Mouse (Mus musculus) ES-Bruce4 (cell line): ENCODE results near the gene Psmd11. TPM values are rescaled to one million over a fixed set of nuclear protein-coding genes. Genes with fewer than 3 reads are reported as not detected.

ENCODE experiments used
- H3K27ac ChIP-seq: 2 replicates; pipeline ENCODE4 v1.5.1; 2012; ENCODE audit warnings: low read length, inconsistent platforms; ENCODE audit not compliant: insufficient read depth
- H3K27me3 ChIP-seq: 2 replicates; pipeline ENCODE4 v1.6.1; 2012; ENCODE audit warnings: mild to moderate bottlenecking, low read length, inconsistent platforms; ENCODE audit not compliant: control insufficient read depth, poor library complexity, insufficient read depth, severe bottlenecking
- H3K36me3 ChIP-seq: 2 replicates; pipeline ENCODE4 v1.6.1; 2012; ENCODE audit warnings: inconsistent platforms, mild to moderate bottlenecking, low read length, moderate library complexity; ENCODE audit not compliant: control insufficient read depth, poor library complexity, insufficient read depth, severe bottlenecking
- H3K4me1 ChIP-seq: one replicate; pipeline ENCODE4 v1.8.1; 2011; ENCODE audit warnings: low read length; ENCODE audit not compliant: control insufficient read depth, insufficient read depth
- H3K4me3 ChIP-seq: 2 replicates; pipeline ENCODE4 v1.5.1; 2011; ENCODE audit warnings: low read depth, mild to moderate bottlenecking, low read length
- H3K9ac ChIP-seq: 2 replicates; pipeline ENCODE4 v1.6.1; 2012; ENCODE audit warnings: low read depth, mild to moderate bottlenecking, inconsistent platforms; ENCODE audit not compliant: poor library complexity, severe bottlenecking
- H3K9me3 ChIP-seq: replicated peaks from 2 replicates; pipeline ENCODE4 v1.6.1; 2012; ENCODE audit warnings: mild to moderate bottlenecking, low read length, inconsistent platforms; ENCODE audit not compliant: control insufficient read depth, poor library complexity, insufficient read depth, severe bottlenecking
- CTCF ChIP-seq: IDR thresholded peaks from one replicate; pipeline ENCODE4 v1.8.1; 2011; ENCODE audit warnings: low read depth, low read length
- EP300 ChIP-seq: IDR thresholded peaks from 2 replicates; pipeline ENCODE4 v1.6.1; 2011; ENCODE audit warnings: low read depth, low read length; ENCODE audit not compliant: insufficient read depth
- POLR2A ChIP-seq: IDR thresholded peaks from one replicate; pipeline ENCODE4 v1.8.1; 2011; ENCODE audit warnings: low read length; ENCODE audit not compliant: insufficient read depth
- polyA plus RNA-seq: library from polyadenylated mRNA; stranded (reverse); fragments of >200 nt; gene quantifications from 2 replicates; pipeline ENCODE4 v1.2.4, GENCODE M21; 2011; ENCODE audit warnings: low read depth; ENCODE audit not compliant: missing spikeins, insufficient read depth, insufficient read length

The Psmd11 gene
- polyA plus RNA-seq, 1 experiment: 261 TPM

- no peak overlapping the region for H3K27ac ChIP-seq
- TF ChIP-seq POLR2A: no peak
- no peak for TF ChIP-seq EP300
- TF ChIP-seq CTCF: no peak
- H3K9me3 ChIP-seq: no peaks in the 10 kb centered on the region
- H3K9ac ChIP-seq: no peak overlapping the region
- no peaks in the 10 kb centered on the region for H3K4me1 ChIP-seq
- H3K4me3 ChIP-seq: no peak overlapping the region
- no peaks in the 10 kb centered on the region for H3K36me3 ChIP-seq
- no peaks in the 10 kb centered on the region for H3K27me3 ChIP-seq
Observed at GRCm38 (mm10) chr11:80484191-80484791, 55.9 kb downstream of the Psmd11 start.

GRCm38 (mm10) chr11:80485120-80485551, 56.7 kb downstream of the Psmd11 start:
- no peaks in the 10 kb centered on the region for H3K9me3 ChIP-seq
- H3K4me1 ChIP-seq: no peaks in the 10 kb centered on the region
- no peaks in the 10 kb centered on the region for H3K27me3 ChIP-seq

GRCm38 (mm10) chr11:80485622-80486206, 57.3 kb downstream of the Psmd11 start:
- TF ChIP-seq CTCF: no peak
- TF ChIP-seq EP300: no peak
- no peak for TF ChIP-seq POLR2A
- H3K27ac ChIP-seq: no peak overlapping the region
- no peaks in the 10 kb centered on the region for H3K4me1 ChIP-seq
- H3K27me3 ChIP-seq: no peaks in the 10 kb centered on the region
- no peak overlapping the region for H3K9ac ChIP-seq
- H3K36me3 ChIP-seq: no peaks in the 10 kb centered on the region
- no peak overlapping the region for H3K4me3 ChIP-seq
- no peaks in the 10 kb centered on the region for H3K9me3 ChIP-seq

More at GRCm38 (mm10) chr11:80485120-80485551, 56.7 kb downstream of the Psmd11 start:
- TF ChIP-seq POLR2A (no peak), CTCF (no peak), EP300 (no peak)
- Histone ChIP-seq H3K9ac (no peak overlapping the region), H3K27ac (no peak overlapping the region), H3K4me3 (no peak overlapping the region), H3K36me3 (no peaks in the 10 kb centered on the region)

- Histone ChIP-seq H3K27ac (no peak overlapping the region), H3K9ac (no peak overlapping the region), H3K27me3 (no peaks in the 10 kb centered on the region), H3K4me3 (no peak overlapping the region), H3K9me3 (no peaks in the 10 kb centered on the region), H3K36me3 (no peaks in the 10 kb centered on the region), H3K4me1 (no peaks in the 10 kb centered on the region)
- TF ChIP-seq EP300: no peak
- no peak for TF ChIP-seq CTCF
- no peak for TF ChIP-seq POLR2A
Observed at GRCm38 (mm10) chr11:80487904-80488587, 59.6 kb downstream of the Psmd11 start.

GRCm38 (mm10) chr11:80489172-80489881, 60.9 kb downstream of the Psmd11 start:
- no peak overlapping the region for H3K9ac ChIP-seq
- H3K36me3 ChIP-seq: no peaks in the 10 kb centered on the region
- no peak overlapping the region for H3K4me3 ChIP-seq
- no peaks in the 10 kb centered on the region for H3K9me3 ChIP-seq
- TF ChIP-seq CTCF: no peak
- no peak for TF ChIP-seq POLR2A
- no peak for TF ChIP-seq EP300
- no peaks in the 10 kb centered on the region for H3K27me3 ChIP-seq
- H3K27ac ChIP-seq: no peak overlapping the region
- H3K4me1 ChIP-seq: no peaks in the 10 kb centered on the region
